Mouse (Mus musculus) heart, adult 2 months (tissue): ENCODE results near the gene Asic3.

Source experiments
- CTCF ChIP-seq: fragments of 200-600 bp; IDR thresholded peaks from 2 replicates; pipeline ENCODE4 v1.8.1; 2022; ENCODE audit warnings: antibody characterized with exemption, mild to moderate bottlenecking, moderate library complexity
- EP300 ChIP-seq: fragments of 200-500 bp; IDR thresholded peaks from 2 replicates; pipeline ENCODE4 v1.6.1; 2011; ENCODE audit warnings: low read depth, low read length, control low read depth; ENCODE audit not compliant: insufficient read depth
- POLR2A ChIP-seq: fragments of 200-500 bp; IDR thresholded peaks from 2 replicates; pipeline ENCODE4 v1.6.1; 2011; ENCODE audit warnings: mild to moderate bottlenecking, low read depth, low read length, control low read depth; ENCODE audit not compliant: insufficient read depth

DNA sequence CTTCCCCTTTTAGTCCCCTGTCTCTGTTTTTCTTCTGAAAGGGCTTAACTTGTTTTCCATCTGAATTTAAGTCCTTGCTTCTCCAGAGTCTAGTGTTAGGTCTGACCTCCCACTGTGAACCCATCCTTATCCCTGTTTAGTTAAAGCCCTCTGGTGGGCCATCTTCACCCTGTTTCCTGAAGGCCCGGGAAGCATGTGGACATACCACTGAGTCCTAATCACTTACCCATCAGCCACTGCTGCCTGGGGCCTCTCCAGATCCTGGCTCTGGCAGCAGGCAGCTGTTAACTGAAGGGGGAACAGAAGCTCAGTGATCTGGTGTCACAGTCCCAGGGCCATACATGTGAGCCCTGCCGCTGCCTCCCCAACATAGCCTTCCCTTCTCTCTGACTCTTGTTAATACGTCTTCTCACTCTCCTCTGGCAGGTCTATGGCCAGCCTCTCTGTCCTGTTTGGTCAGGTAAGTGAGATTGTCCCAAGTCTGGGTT lies 7.8 kb upstream of the Asic3 start:
- TF ChIP-seq EP300, result no peak
- TF ChIP-seq CTCF, result no peak
- TF ChIP-seq POLR2A, result no peak
